Mouse (Mus musculus): Measurements from ENCODE around the gene Cfap61.

GRCm38 (mm10) chr2:146258736-146259469, 324.3 kb downstream of the Cfap61 start:
- no peak for TF ChIP-seq CTCF (IDR thresholded peaks at IDR 0.05)
- TF ChIP-seq POLR2A (IDR thresholded peaks at IDR 0.05; ENCODE audit: insufficient read depth, low read depth, low read length): no peak

Measured in heart, adult 2 months (tissue).